Mouse (Mus musculus): ENCODE measurements around the gene Abca3. TPM values are rescaled to one million over a fixed set of nuclear protein-coding genes. Genes with fewer than 3 reads are reported as not detected.
A peak's percentile ranks its signal among the peaks of the same experiment; 100 is the strongest.
"Not testable (repeated sequence)": the region's sequence is repeated elsewhere in the genome, so short reads cannot be mapped to it uniquely, and the experiment has no call there.

Gene Abca3
- polyA plus RNA-seq, 1 experiment from 2014 or later = 7.1 TPM

GRCm38 (mm10) chr17:24453372-24453771, 101.6 kb downstream of the Abca3 start:
- DNase-seq (no peak), ATAC-seq (no peak)
- Histone ChIP-seq H3K4me2 (ENCODE audit: low read depth, low read length) (peak overlapping the region; percentile 83), H3K4me3 (ENCODE audit: low read depth, low read length) (no peak overlapping the region), H3K27ac (ENCODE audit: low read depth) (peak overlapping the region; percentile 99; the same call in 1 of the 2 replicates), H3K36me3 (replicated peaks; ENCODE audit: insufficient read depth, low read length) (peaks cover 22% of the 10 kb centered on the region), H3K4me1 (ENCODE audit: insufficient read depth) (peaks cover 16% of the 10 kb centered on the region), H3K9me3 (ENCODE audit: low read length) (no peaks in the 10 kb centered on the region), H3K27me3 (ENCODE audit: insufficient read depth, low read length) (no peaks in the 10 kb centered on the region), H3K9ac (replicated peaks) (no peak overlapping the region)
- WGBS (ENCODE audit: insufficient replicate concordance) = 53% methylated on average over 2 of the region's 2 CpGs
- TF ChIP-seq EP300 (IDR thresholded peaks at IDR 0.05; ENCODE audit: low read depth) (no peak), CTCF (IDR thresholded peaks at IDR 0.05; ENCODE audit: low read depth) (no peak)

- H3K36me3 ChIP-seq (replicated peaks; ENCODE audit: insufficient read depth, low read length) = peaks cover 14% of the 10 kb centered on the region
- H3K9ac ChIP-seq (replicated peaks) = peak overlapping the region; percentile 97
- peak overlapping the region; percentile 99 for H3K27ac ChIP-seq (ENCODE audit: low read depth)
- 3% methylated on average over 14 of the region's 14 CpGs for WGBS (ENCODE audit: insufficient replicate concordance)
- TF ChIP-seq EP300 (IDR thresholded peaks at IDR 0.05; ENCODE audit: low read depth) = no peak; the same call in 1 of the 2 replicates
- no peak for TF ChIP-seq CTCF (IDR thresholded peaks at IDR 0.05; ENCODE audit: low read depth)
- H3K4me2 ChIP-seq (ENCODE audit: low read depth, low read length) = peak overlapping the region; percentile 83
- ATAC-seq (no peak), DNase-seq (no peak)
- H3K4me3 ChIP-seq (ENCODE audit: low read depth, low read length) = peak overlapping the region; percentile 88
- H3K27me3 ChIP-seq (ENCODE audit: insufficient read depth, low read length) = no peaks in the 10 kb centered on the region
- peaks cover 16% of the 10 kb centered on the region for H3K4me1 ChIP-seq (ENCODE audit: insufficient read depth)
- no peaks in the 10 kb centered on the region for H3K9me3 ChIP-seq (ENCODE audit: low read length)
Measured at GRCm38 (mm10) chr17:24454218-24454755, 102.5 kb downstream of the Abca3 start.

GRCm38 (mm10) chr17:24454756-24455522, 103.2 kb downstream of the Abca3 start:
- Histone ChIP-seq H3K4me3 (ENCODE audit: low read depth, low read length) (peak overlapping the region; percentile 88), H3K27ac (ENCODE audit: low read depth) (peak overlapping the region; percentile 99)
- under 1% methylated on average over 65 of the region's 67 CpGs for WGBS (ENCODE audit: insufficient replicate concordance)

DNA sequence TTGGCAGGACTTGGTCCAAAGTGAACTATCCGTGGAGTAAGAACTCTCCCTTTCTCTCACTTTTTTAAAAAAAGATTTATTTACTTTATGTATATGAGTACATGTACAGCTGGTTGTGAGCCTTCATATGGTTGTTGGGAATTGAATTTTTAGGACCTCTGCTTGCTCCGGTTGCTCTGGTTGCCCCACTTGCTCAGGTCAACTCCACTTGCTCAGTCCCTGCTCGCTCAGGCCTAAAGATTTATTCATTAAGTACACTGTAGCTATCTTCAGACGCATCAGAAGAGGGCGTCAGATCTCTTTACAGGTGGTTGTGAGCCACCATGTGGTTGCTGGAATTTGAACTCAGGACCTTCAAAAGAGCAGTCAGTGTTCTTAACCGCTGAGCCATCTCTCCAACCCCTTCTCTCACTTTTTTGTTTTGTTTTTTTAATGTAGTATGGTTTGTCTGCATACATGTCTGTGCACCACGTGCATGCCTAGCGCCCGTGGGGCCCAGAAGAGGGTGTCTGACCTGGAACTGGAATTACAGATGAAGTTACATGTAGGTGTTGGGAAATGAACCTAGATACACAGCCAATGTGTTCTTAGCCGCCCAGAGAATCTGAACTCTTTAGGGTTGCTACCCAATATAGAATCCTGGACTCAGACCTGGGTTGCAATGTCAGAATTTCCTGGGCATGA, 103.9 kb downstream of the Abca3 start:
- not testable (repeated sequence) for H3K27me3 ChIP-seq (ENCODE audit: insufficient read depth, low read length); DNase-seq; H3K9me3 ChIP-seq (ENCODE audit: low read length); H3K36me3 ChIP-seq (replicated peaks; ENCODE audit: insufficient read depth, low read length)
- WGBS (ENCODE audit: insufficient replicate concordance) = 45% methylated on average over 10 of the region's 10 CpGs
- peak overlapping the region; percentile 49; the same call in 1 of the 2 replicates for H3K4me2 ChIP-seq (ENCODE audit: low read depth, low read length)
- 0 out of 2 replicates have a peak overlapping the region, but pooled peaks have one; percentile 27 for H3K9ac ChIP-seq (replicated peaks)
- H3K4me3 ChIP-seq (ENCODE audit: low read depth, low read length) = peak overlapping the region; percentile 21
- peaks cover 16% of the 10 kb centered on the region for H3K4me1 ChIP-seq (ENCODE audit: insufficient read depth)
- peak overlapping the region; percentile 65 for H3K27ac ChIP-seq (ENCODE audit: low read depth)
- ATAC-seq = peak; percentile 2; the same call in 1 of the 2 replicates

More at GRCm38 (mm10) chr17:24454756-24455522, 103.2 kb downstream of the Abca3 start:
- peak overlapping the region; percentile 97 for H3K9ac ChIP-seq (replicated peaks)
- H3K36me3 ChIP-seq (replicated peaks; ENCODE audit: insufficient read depth, low read length) = peaks cover 9% of the 10 kb centered on the region
- TF ChIP-seq EP300 (IDR thresholded peaks at IDR 0.05; ENCODE audit: low read depth) (no peak; the same call in 1 of the 2 replicates), CTCF (IDR thresholded peaks at IDR 0.05; ENCODE audit: low read depth) (peak; percentile 37)
- H3K4me1 ChIP-seq (ENCODE audit: insufficient read depth) = peaks cover 16% of the 10 kb centered on the region
- peak; percentile 100 for DNase-seq
- H3K4me2 ChIP-seq (ENCODE audit: low read depth, low read length) = peak overlapping the region; percentile 83
- peak; percentile 95 for ATAC-seq
- no peaks in the 10 kb centered on the region for H3K27me3 ChIP-seq (ENCODE audit: insufficient read depth, low read length)
- no peaks in the 10 kb centered on the region for H3K9me3 ChIP-seq (ENCODE audit: low read length)

Small RNA genes lying within 50 kb of the gene (microRNA-seq; reads per million reads assigned to microRNA genes)
- gene Gm24427 = not detected

Other genes starting within 250 kb of the Abca3 start
- 19.3 and 20.5 TPM in 2 replicates for gene Pdpk1, start 201.0 kb upstream of the Abca3 start, polyA plus RNA-seq (2015; fragmentation: Nextera tagmentation; extraction: Ambion mirVana)
- gene Amdhd2, start 188.2 kb upstream of the Abca3 start, polyA plus RNA-seq (2015; fragmentation: Nextera tagmentation; extraction: Ambion mirVana) = 18.5 and 20.0 TPM in 2 replicates
- gene Atp6v0c, start 182.2 kb upstream of the Abca3 start, polyA plus RNA-seq (2015; fragmentation: Nextera tagmentation; extraction: Ambion mirVana) = 422 and 445 TPM in 2 replicates
- gene Tbc1d24, start 146.4 kb upstream of the Abca3 start, polyA plus RNA-seq (2015; fragmentation: Nextera tagmentation; extraction: Ambion mirVana) = 2.0 and 4.2 TPM in 2 replicates
- gene Ntn3, start 142.4 kb upstream of the Abca3 start, polyA plus RNA-seq (2015; fragmentation: Nextera tagmentation; extraction: Ambion mirVana) = 0.37 and 0.45 TPM in 2 replicates
- gene Tedc2, start 131.1 kb upstream of the Abca3 start, polyA plus RNA-seq (2015; fragmentation: Nextera tagmentation; extraction: Ambion mirVana) = 6.7 and 7.4 TPM in 2 replicates
- gene Ccnf, start 100.5 kb upstream of the Abca3 start, polyA plus RNA-seq (2015; fragmentation: Nextera tagmentation; extraction: Ambion mirVana) = 26.2 and 29.6 TPM in 2 replicates
- not detected in 2 replicates for gene Abca17, start 882 bp upstream of the Abca3 start, polyA plus RNA-seq (2015; fragmentation: Nextera tagmentation; extraction: Ambion mirVana)
- 67.4 and 69.9 TPM in 2 replicates for gene Rnps1, start 62.6 kb downstream of the Abca3 start, polyA plus RNA-seq (2015; fragmentation: Nextera tagmentation; extraction: Ambion mirVana)
- gene Eci1, start 74.7 kb downstream of the Abca3 start, polyA plus RNA-seq (2015; fragmentation: Nextera tagmentation; extraction: Ambion mirVana) = 162 and 193 TPM in 2 replicates
- 0.22 and 0.35 TPM in 2 replicates for gene Dnase1l2, start 91.2 kb downstream of the Abca3 start, polyA plus RNA-seq (2015; fragmentation: Nextera tagmentation; extraction: Ambion mirVana)
- gene E4f1, start 118.4 kb downstream of the Abca3 start, polyA plus RNA-seq (2015; fragmentation: Nextera tagmentation; extraction: Ambion mirVana) = 4.5 and 6.4 TPM in 2 replicates
- gene Pgp, start 118.4 kb downstream of the Abca3 start, polyA plus RNA-seq (2015; fragmentation: Nextera tagmentation; extraction: Ambion mirVana) = 35.6 and 40.9 TPM in 2 replicates
- not detected in 2 replicates for gene Bricd5, start 121.9 kb downstream of the Abca3 start, polyA plus RNA-seq (2015; fragmentation: Nextera tagmentation; extraction: Ambion mirVana)
- gene Mlst8, start 127.1 kb downstream of the Abca3 start, polyA plus RNA-seq (2015; fragmentation: Nextera tagmentation; extraction: Ambion mirVana) = 6.2 and 8.1 TPM in 2 replicates
- gene Caskin1, start 136.7 kb downstream of the Abca3 start, polyA plus RNA-seq (2015; fragmentation: Nextera tagmentation; extraction: Ambion mirVana) = not detected in 2 replicates
- gene Traf7, start 176.0 kb downstream of the Abca3 start, polyA plus RNA-seq (2015; fragmentation: Nextera tagmentation; extraction: Ambion mirVana) = 14.1 and 17.2 TPM in 2 replicates
- 0.45 and 0.81 TPM in 2 replicates for gene Rab26, start 182.3 kb downstream of the Abca3 start, polyA plus RNA-seq (2015; fragmentation: Nextera tagmentation; extraction: Ambion mirVana)
- 2.7 and 2.8 TPM in 2 replicates for gene Pkd1, start 197.9 kb downstream of the Abca3 start, polyA plus RNA-seq (2015; fragmentation: Nextera tagmentation; extraction: Ambion mirVana)

All from liver, postnatal 0 days (tissue).